Mouse (Mus musculus) duodenum, adult 2 months (tissue): ENCODE data around the gene Gstt2. TPM values are rescaled to one million over a fixed set of nuclear protein-coding genes. Genes with fewer than 3 reads are reported as not detected.

Source experiments
- polyA plus RNA-seq: library from polyadenylated mRNA; depleted of rRNA; stranded (reverse); fragments of >200 nt; gene quantifications from 2 replicates; pipeline ENCODE4 v1.2.3, GENCODE M21; 2012; ENCODE audit warnings: low replicate concordance; rRNA removed

Gene Gstt2
- 143 and 478 TPM in 2 replicates for polyA plus RNA-seq

DNA sequence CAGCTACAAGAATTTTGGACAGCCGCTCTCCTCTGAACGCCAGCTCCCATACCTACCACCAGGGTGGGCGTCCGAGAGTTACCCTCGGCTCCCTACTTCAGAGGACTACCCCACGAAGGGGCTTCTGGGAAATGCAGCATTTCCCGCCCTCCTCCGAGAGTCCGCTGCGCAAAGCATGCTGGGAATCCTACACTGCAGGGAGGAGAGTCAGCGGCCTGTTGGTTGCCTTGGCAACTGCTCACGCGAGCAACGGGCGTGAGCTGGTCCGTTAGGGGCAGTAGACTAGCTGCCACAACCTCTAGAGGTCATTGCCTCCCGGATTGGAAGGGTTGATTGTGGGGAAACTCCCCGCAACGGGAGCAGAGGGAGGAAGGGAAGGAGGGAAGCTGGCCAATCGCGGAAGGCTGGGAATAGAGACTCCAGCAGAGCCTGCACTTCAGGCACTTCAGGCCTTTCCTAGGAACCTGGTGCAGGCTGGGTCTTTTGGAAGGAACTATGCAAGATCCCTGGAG is at the start of gene Gstt2:
TSS of gene Gstt2 (minus strand) at position 177 of the 512 bp plus-strand sequence.

DNA sequence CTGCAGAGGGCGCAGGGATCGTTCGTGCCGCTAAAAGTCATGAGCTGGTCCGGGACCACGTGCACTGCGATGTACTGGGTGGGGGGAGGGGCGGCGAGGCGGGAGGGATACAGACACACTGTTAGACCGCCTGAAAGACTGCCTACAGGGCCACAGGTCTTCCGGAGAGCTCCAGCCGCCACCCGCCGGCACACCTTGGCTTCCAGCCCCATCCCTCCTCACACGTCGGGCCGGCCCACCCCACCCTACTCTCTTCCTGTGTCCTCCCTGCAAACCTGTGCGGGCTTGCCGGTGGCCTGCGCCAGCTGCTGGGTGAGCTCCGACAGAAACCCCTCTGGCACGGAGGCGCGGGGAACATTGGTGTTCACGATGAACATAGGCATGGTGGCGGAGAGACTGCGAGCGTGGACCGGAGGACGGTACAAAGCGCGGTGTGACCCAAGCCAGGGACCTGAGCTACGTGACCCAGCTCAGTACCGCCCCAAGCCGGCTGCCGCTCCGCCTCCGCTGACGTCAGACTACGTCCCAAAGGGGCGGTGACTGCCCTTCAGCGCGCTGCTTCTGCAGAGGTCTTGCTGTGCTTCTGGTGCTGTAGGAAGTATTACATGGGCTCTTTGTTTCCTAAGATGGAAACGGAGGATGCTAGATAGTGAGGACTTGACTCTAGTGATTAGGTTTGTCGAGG is 22.7 kb upstream of the Gstt2 start, which contains the start of gene Mif:
TSS of gene Mif (minus strand) at position 455 of the 685 bp plus-strand sequence.

DNA sequence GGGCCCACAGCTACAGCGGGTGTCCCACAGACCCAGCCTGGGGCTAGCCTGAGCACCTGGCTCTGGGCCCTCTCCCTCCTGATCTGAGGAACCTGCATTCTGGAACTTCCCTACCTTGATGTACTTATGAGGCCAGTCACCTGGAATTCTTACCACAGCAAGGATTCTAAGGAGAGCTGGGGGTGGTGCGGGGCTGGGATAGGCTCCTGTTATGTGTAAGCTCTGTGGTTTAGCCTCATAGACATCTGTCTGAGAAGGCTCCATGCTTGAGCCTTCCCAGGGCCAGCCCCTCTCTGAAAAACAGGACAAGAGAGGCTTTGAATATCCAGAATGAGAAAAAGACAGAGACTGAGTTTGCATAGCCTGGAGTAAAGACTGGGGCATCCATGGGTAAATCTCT is 14.8 kb downstream of the Gstt2 start, which contains the start of gene Gstt4:
TSS of gene Gstt4 (minus strand) at position 101 of the 400 bp plus-strand sequence.

DNA sequence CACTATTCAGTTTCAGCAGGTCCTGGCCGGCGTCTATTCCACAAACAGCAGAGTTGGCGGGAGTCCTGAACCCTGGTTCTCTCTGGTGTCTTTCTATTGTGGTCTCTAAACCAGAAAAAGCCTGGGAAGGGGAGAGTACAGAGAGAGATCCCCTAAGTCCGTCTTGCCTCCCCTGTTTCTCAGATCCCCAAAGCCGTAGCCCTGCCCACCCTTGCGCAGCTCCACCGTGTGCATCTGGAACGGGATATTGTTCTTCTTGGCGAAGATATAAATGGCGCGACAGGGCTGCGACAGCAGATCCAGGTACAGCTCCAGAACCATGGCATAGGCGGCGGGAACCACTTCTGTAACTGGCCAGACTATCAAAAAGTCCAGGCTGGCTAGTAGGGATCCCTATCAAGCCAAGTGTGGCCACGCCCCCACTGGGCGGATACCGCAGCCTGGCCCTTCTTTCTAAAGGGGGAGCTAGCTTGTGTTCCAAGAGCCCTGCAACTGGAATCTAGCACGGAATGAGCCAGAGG is 39.0 kb downstream of the Gstt2 start, which contains the start of gene Gstt1:
TSS of gene Gstt1 (minus strand) at position 409 of the 521 bp plus-strand sequence.

Other genes with a start within 250 kb of the Gstt2 start
- gene Ggt5, start 248.1 kb downstream of the Gstt2 start, polyA plus RNA-seq, result 26.8 and 33.3 TPM in 2 replicates
- gene Susd2, start 193.4 kb downstream of the Gstt2 start, polyA plus RNA-seq, result 13.4 and 185 TPM in 2 replicates
- gene Cabin1, start 73.1 kb downstream of the Gstt2 start, polyA plus RNA-seq, result 28.9 and 35.0 TPM in 2 replicates
- 72.5 and 123 TPM in 2 replicates for gene Ddt, start 64.0 kb downstream of the Gstt2 start, polyA plus RNA-seq
- 0.35 and 0.62 TPM in 2 replicates for gene Gm20441, start 56.5 kb downstream of the Gstt2 start, polyA plus RNA-seq
- gene Gstt3, start 56.0 kb downstream of the Gstt2 start, polyA plus RNA-seq, result 54.3 and 60.2 TPM in 2 replicates
- gene Gstt1, start 38.8 kb downstream of the Gstt2 start, polyA plus RNA-seq, result 155 and 255 TPM in 2 replicates
- gene Gstt4, start 14.9 kb downstream of the Gstt2 start, polyA plus RNA-seq, result not detected in 2 replicates
- 800 and 939 TPM in 2 replicates for gene Mif, start 22.8 kb upstream of the Gstt2 start, polyA plus RNA-seq
- 82.6 and 108 TPM in 2 replicates for gene Derl3, start 56.0 kb upstream of the Gstt2 start, polyA plus RNA-seq
- gene Smarcb1, start 84.2 kb upstream of the Gstt2 start, polyA plus RNA-seq, result 32.6 and 50.7 TPM in 2 replicates
- 2,198 and 3,586 TPM in 2 replicates for gene Chchd10, start 95.7 kb upstream of the Gstt2 start, polyA plus RNA-seq
- gene Mmp11, start 99.1 kb upstream of the Gstt2 start, polyA plus RNA-seq, result 7.4 and 10.6 TPM in 2 replicates
- not detected in 2 replicates for gene Gm867, start 103.2 kb upstream of the Gstt2 start, polyA plus RNA-seq
- gene Vpreb3, start 105.6 kb upstream of the Gstt2 start, polyA plus RNA-seq, result 15.6 and 34.8 TPM in 2 replicates
- gene Gm5134, start 117.1 kb upstream of the Gstt2 start, polyA plus RNA-seq, result 0.06 and 0.18 TPM in 2 replicates
- gene Zfp280b, start 195.2 kb upstream of the Gstt2 start, polyA plus RNA-seq, result 3.8 TPM in 2 replicates